Mouse (Mus musculus): ENCODE measurements around the gene Ryr2.

DNA sequence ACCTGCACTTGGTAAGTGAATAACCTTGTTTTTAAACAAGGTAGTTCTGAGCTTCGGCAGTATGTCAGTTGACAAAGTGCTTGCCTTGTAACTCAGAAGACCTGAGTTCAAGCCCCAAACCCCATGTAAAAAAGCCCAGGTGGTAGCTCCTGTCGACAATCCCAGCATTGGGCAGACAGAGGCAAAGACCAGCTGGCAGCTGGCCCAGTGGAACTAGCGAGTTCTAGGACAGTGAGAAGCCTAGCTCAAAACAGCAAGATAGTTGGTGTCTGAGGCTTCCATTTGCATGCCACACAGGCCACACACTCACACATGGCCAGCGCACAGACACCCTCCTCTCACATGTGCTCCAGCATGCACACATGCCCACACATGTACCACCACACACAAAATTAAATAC, 129.1 kb downstream of the Ryr2 start:
- TF ChIP-seq CHD2 (IDR thresholded peaks at IDR 0.05; ENCODE audit: low read depth, low read length) (no peak), ZNF384 (IDR thresholded peaks at IDR 0.05; ENCODE audit: low read depth, low read length) (no peak), MAFK (IDR thresholded peaks at IDR 0.05; ENCODE audit: insufficient read depth, low read depth, low read length) (no peak)
